Mouse (Mus musculus) adipose tissue, adult 10 weeks (tissue): Measurements from ENCODE around the gene Rimkla. TPM values are rescaled to one million over a fixed set of nuclear protein-coding genes. Genes with fewer than 3 reads are reported as not detected.

ENCODE experiments used
- polyA plus RNA-seq: library from polyadenylated mRNA; stranded (reverse); fragments of 350-450 nt; fragmentation: Illumina TruSeq; extraction: RNeasy Lipid Tissue Mini Kit (QIAGEN cat#74804); gene quantifications from one replicate; pipeline ENCODE4 v1.2.3, GENCODE M21; 2014; ENCODE audit warnings: low read depth, low replicate concordance

Rimkla gene
- 0.52 TPM for polyA plus RNA-seq

DNA sequence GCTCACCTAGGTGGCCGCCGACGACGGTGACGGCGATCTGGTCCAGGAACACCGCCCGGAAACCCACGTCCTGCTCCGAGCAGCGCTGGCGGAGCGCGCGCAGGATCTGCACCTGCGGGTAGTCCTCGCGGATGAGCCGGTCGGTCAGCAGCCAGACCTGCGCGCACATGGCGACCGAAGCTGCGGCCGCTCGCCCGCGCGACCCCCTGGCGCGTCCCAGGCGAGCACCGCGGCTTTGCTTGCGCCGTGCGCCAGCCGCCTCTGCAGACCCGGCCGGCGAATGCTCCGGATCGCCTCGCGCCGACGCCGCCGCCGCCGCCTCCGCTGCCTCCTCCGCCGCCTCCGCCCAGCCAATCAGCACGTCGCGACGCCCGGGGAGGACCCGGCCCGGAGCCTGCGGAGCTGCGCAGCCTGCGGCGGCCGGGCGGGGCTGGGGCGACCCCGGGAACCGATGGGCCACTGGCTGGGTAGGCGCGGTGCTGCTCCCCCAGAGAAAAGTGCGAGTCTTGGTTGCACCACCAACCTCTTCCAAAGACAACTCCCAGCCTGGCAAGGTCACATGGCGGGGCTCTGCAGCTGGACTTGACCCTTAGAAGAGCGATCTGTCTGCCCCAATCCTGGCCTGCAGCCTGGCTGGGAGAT, at the start of gene Rimkla:
Gene Rimkla (minus strand): TSS at position 338 of the 642 bp plus-strand sequence.

DNA sequence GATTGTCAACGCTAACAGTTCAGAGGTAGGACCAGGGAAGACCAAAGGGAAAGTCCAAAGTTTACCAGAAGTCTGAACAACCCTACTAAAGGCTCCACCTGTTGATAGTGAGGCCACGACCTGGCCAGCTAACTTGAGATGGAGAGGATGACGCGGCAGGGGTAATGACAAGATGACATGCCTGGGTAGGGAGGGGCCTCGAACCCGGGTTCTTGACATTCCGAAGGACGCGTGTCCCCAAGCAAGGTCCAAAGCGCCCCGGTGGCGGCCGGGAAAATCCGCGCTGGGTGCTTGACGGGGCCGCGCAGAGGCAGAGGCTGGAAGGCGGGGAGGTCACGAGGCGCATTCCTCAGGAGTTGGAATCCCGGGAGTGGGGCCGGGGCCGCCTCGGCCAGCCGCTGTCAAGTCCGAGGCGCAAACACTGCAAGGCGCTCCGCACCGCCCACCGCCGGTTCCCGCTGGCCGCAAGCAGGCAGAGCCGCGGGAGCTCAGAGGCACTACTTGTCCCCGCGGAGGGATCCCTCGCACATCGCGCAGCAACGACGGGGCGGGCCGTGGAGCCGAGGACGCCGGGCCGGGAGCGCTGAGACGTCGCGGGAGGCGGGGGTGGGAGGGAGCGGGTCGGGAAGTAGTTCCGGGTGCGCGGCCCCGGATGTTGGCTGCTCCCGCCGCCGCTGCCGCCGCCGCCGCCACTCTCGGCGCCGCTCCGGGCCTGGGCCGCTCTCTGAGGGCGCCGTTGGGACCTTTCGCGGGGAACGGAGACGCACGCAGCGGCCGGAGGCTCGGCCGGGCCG, 46.8 kb upstream of the Rimkla start, which contains the start of gene Frg2f1:
Gene Frg2f1 (minus strand): TSS at position 499 of the 794 bp plus-strand sequence.

DNA sequence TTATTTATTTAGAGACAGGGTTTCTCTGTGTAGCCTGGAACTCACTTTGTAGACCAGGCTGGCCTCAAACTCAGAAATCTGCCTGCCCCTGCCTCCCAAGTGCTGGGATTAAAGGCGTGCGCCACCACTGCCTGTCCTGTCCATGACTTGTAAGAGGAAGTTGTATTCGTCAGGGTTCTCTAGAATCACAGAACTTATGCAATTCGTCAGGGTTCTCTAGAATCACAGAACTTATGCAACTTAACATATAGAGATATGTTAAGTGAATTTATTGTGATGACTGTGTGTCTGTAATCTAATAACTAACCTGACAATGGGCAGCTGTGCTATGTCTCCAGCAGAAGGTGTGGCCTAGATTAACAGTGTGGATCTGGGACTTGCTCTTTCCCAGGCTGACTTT, 44.2 kb upstream of the Rimkla start, which contains the start of gene Foxj3:
Gene Foxj3 (plus strand): TSS at position 390 of the 400 bp plus-strand sequence.

DNA sequence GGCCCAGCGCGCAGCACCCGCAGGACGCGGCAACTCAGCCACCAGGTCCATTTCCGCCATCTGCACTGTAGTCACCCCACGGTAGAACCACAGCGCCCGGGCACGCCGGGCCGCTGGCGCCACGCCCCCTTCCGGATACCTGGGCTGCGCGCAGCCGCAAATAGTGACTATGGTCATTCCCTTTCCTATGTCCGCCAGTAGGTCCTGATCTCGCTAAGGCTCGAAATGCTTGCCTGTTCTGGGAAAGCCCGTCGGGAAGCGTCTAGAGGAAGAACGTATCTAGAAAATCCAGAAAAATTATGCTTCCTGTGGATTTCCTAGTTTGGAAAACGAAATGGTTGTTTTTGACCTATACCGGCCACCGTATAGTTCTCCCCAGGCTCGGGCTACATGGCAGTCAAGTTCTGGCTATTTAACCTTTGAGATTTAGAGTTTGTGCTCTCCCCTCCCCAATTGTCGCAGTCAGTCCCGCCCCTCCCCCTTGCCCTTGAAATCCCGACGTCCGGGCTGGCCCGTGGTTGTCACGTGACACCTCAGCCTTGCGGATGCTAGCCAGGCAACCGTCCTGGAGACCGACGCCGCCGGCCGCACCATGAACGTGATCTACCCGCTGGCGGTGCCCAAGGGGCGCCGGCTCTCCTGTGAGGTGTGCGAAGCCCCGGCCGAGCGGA, 70.0 kb downstream of the Rimkla start, which contains the start of the genes Ppcs and Zmynd12:
Gene Ppcs (minus strand): TSS at position 127 of the 671 bp plus-strand sequence.
Gene Zmynd12 (plus strand): TSS at position 521 of the 671 bp plus-strand sequence.

Other genes starting within 250 kb of the Rimkla start
- 0.07 TPM for gene Cldn19, start 237.2 kb downstream of the Rimkla start, polyA plus RNA-seq
- 397 TPM for gene Ybx1, start 198.0 kb downstream of the Rimkla start, polyA plus RNA-seq
- 20.0 TPM for gene Ppih, start 172.1 kb downstream of the Rimkla start, polyA plus RNA-seq
- gene Ccdc30, start 77.1 kb downstream of the Rimkla start, polyA plus RNA-seq, result 16.1 TPM
- 15.9 TPM for gene Ppcs, start 70.2 kb downstream of the Rimkla start, polyA plus RNA-seq
- 2.6 TPM for gene Zmynd12, start 69.8 kb downstream of the Rimkla start, polyA plus RNA-seq
- gene Foxj3, start 44.4 kb upstream of the Rimkla start, polyA plus RNA-seq, result 23.3 TPM
- gene Frg2f1, start 46.9 kb upstream of the Rimkla start, polyA plus RNA-seq, result 14.2 TPM
- not detected for gene Guca2a, start 145.1 kb upstream of the Rimkla start, polyA plus RNA-seq
- gene Guca2b, start 166.3 kb upstream of the Rimkla start, polyA plus RNA-seq, result 1.3 TPM
- 17.6 TPM for gene Hivep3, start 241.2 kb upstream of the Rimkla start, polyA plus RNA-seq